Mouse (Mus musculus) ES-E14 (cell line): ENCODE measurements at regions not wholly inside any gene's neighbourhood (a gene's known extent, or its start where the extent isn't known, plus 50 kb on each side); places are given as distances from the start of the nearest gene placed in this dataset.
"Not testable (repeated sequence)": the region's sequence is repeated elsewhere in the genome, so short reads cannot be mapped to it uniquely, and the experiment has no call there.

Experiments used
- CHD2 ChIP-seq: IDR thresholded peaks from 2 replicates; pipeline ENCODE4 v1.6.1; 2014; ENCODE audit warnings: mild to moderate bottlenecking, low read depth, low read length, inconsistent platforms
- ZNF384 ChIP-seq: IDR thresholded peaks from 2 replicates; pipeline ENCODE4 v1.6.1; 2012; ENCODE audit warnings: low read depth, low read length, inconsistent platforms

- not testable (repeated sequence) for TF ChIP-seq ZNF384, CHD2
These were observed 244.5 kb upstream of the Plxna2 start for GRCm38 (mm10) chr1:194373511-194373910.
